Comparison of ENCODE assay signal across 21 mouse cellular contexts in genomic region chr10:34171191-34171590, GRCm38 (mm10). TPM values are rescaled to one million over a fixed set of nuclear protein-coding genes. Genes with fewer than 3 reads are reported as not detected.
DNase-seq lines count a peak whose midpoint lies in the region; ATAC-seq and TF ChIP-seq lines count a peak whose summit lies in the region.
"Had no signal": no experiment of that assay in that cellular context is flagged by ENCODE, and none has a peak within 500 bp of the region (broad histone marks: within the 10 kb centered on the region; RNA-seq: fewer than 3 reads in every experiment).

No protein-coding gene starts in this region.

- DNase-seq in spleen, adult 2 months (ENCODE audit: low read depth in 1 of 2, low spot score in 2 of 2) = peak; percentile 26 to 27
- no peak for DNase-seq in spleen, postnatal 14 days (ENCODE audit: low spot score in 2 of 2)
- peak; percentile 53 for DNase-seq in induced T-regulatory cell, adult 2 months (ENCODE audit: low read depth)
- DNase-seq in splenic B cell, adult 2 months (ENCODE audit: low read depth, low spot score) = peak; percentile 23
- no peak for DNase-seq in hindbrain, embryonic 10.5 days (ENCODE audit: low spot score)
- DNase-seq in left cerebral cortex, adult 8-10 months (ENCODE audit: low spot score in 2 of 2) = no peak
- DNase-seq: adrenal gland, adult 8-10 months; cerebellum, adult 18-20 months; gastrocnemius, postnatal 36 days; kidney, adult 9 months; kidney, postnatal 4 days; right cerebral cortex, postnatal 4 days had no signal

- peak overlapping the region; percentile 40; the same call in 1 of the 2 replicates for H3K27ac ChIP-seq in spleen, adult 2 months (ENCODE audit: insufficient read depth, low read length)
- no peak overlapping the region for H3K27ac ChIP-seq in hindbrain, embryonic 10.5 days
- no peak overlapping the region for H3K27ac ChIP-seq in kidney, embryonic 14.5 days (ENCODE audit: low read depth, low read length)
- H3K27ac ChIP-seq: embryonic facial prominence, embryonic 10.5 days; heart, embryonic 13.5 days; limb, embryonic 15.5 days; lung, embryonic 15.5 days; stomach, embryonic 15.5 days had no signal

- TF ChIP-seq POLR2A in spleen, adult 2 months (IDR thresholded peaks at IDR 0.05; ENCODE audit: low read depth, low read length) = no peak

- no peak overlapping the region for H3K4me3 ChIP-seq in spleen, adult 2 months (ENCODE audit: extremely low read depth, insufficient read depth, insufficient read length)
- H3K4me3 ChIP-seq in hindbrain, embryonic 10.5 days = no peak overlapping the region
- no peak overlapping the region for H3K4me3 ChIP-seq in kidney, embryonic 14.5 days (ENCODE audit: low read length)
- H3K4me3 ChIP-seq: embryonic facial prominence, embryonic 10.5 days; heart, embryonic 13.5 days; limb, embryonic 15.5 days; lung, embryonic 15.5 days; stomach, embryonic 15.5 days had no signal

- peaks cover 22% of the 10 kb centered on the region for H3K4me1 ChIP-seq in spleen, adult 2 months (ENCODE audit: control insufficient read depth, insufficient read depth, insufficient read length)
- H3K4me1 ChIP-seq in hindbrain, embryonic 10.5 days (replicated peaks) = no peaks in the 10 kb centered on the region
- no peaks in the 10 kb centered on the region for H3K4me1 ChIP-seq in kidney, embryonic 14.5 days (ENCODE audit: control insufficient read depth, insufficient read depth, low read length)
- H3K4me1 ChIP-seq: lung, embryonic 15.5 days; stomach, embryonic 15.5 days had no signal

- no peaks in the 10 kb centered on the region for H3K27me3 ChIP-seq in spleen, adult 2 months (ENCODE audit: control insufficient read depth, insufficient read depth, low read length)
- H3K27me3 ChIP-seq in splenic B cell, adult 2 months (ENCODE audit: control insufficient read depth, insufficient read depth, low read length, poor library complexity, severe bottlenecking) = no peaks in the 10 kb centered on the region
- H3K27me3 ChIP-seq in hindbrain, embryonic 10.5 days (ENCODE audit: insufficient read depth, poor library complexity, severe bottlenecking) = no peaks in the 10 kb centered on the region
- H3K27me3 ChIP-seq in kidney, embryonic 14.5 days (ENCODE audit: control insufficient read depth, insufficient read depth, low read length) = no peaks in the 10 kb centered on the region
- H3K27me3 ChIP-seq: heart, embryonic 13.5 days; limb, embryonic 15.5 days; lung, embryonic 15.5 days; stomach, embryonic 15.5 days had no signal

- WGBS in spleen, adult 2 months = 62% methylated on average over 3 of the region's 3 CpGs
- 92% methylated on average over 3 of the region's 3 CpGs for WGBS in hindbrain, embryonic 10.5 days
- 93% methylated on average over 3 of the region's 3 CpGs for WGBS in kidney, embryonic 14.5 days

- no peak overlapping the region for H3K9ac ChIP-seq in kidney, embryonic 14.5 days (ENCODE audit: low read depth, low read length)
- H3K9ac ChIP-seq: heart, embryonic 13.5 days; limb, embryonic 15.5 days; lung, embryonic 15.5 days; stomach, embryonic 15.5 days had no signal

- H3K36me3 ChIP-seq in spleen, adult 2 months (ENCODE audit: control insufficient read depth, insufficient read depth, low read length) = no peaks in the 10 kb centered on the region
- no peaks in the 10 kb centered on the region for H3K36me3 ChIP-seq in splenic B cell, adult 2 months (ENCODE audit: control insufficient read depth, insufficient read depth, low read length, poor library complexity, severe bottlenecking)
- H3K36me3 ChIP-seq in hindbrain, embryonic 10.5 days = no peaks in the 10 kb centered on the region
- no peaks in the 10 kb centered on the region for H3K36me3 ChIP-seq in kidney, embryonic 14.5 days (ENCODE audit: control insufficient read depth, insufficient read depth, low read length)
- H3K36me3 ChIP-seq: embryonic facial prominence, embryonic 10.5 days; heart, embryonic 13.5 days; limb, embryonic 15.5 days; lung, embryonic 15.5 days; stomach, embryonic 15.5 days had no signal

- no peak for ATAC-seq in kidney, embryonic 14.5 days (ENCODE audit: low FRiP score, low TSS enrichment)
- ATAC-seq: forebrain, embryonic 14.5 days had no signal

- no peaks in the 10 kb centered on the region for H3K9me3 ChIP-seq in hindbrain, embryonic 10.5 days
- no peaks in the 10 kb centered on the region for H3K9me3 ChIP-seq in kidney, embryonic 14.5 days (ENCODE audit: control insufficient read depth, low read length)
- H3K9me3 ChIP-seq: embryonic facial prominence, embryonic 10.5 days; heart, embryonic 13.5 days; limb, embryonic 15.5 days; lung, embryonic 15.5 days; stomach, embryonic 15.5 days had no signal

- H3K4me2 ChIP-seq in kidney, embryonic 14.5 days (replicated peaks; ENCODE audit: low read depth, low read length) = no peak overlapping the region
- H3K4me2 ChIP-seq: heart, embryonic 13.5 days; limb, embryonic 15.5 days; lung, embryonic 15.5 days; stomach, embryonic 15.5 days had no signal

- no peak for TF ChIP-seq CTCF in spleen, adult 2 months (IDR thresholded peaks at IDR 0.05; ENCODE audit: extremely low read depth, insufficient read depth, insufficient read length, insufficient replicate concordance)

RNA-seq across cellular contexts. Expression of gene Dse, which starts 36.3 kb away (rescaled TPM):
- polyA plus RNA-seq in spleen, adult 2 months (2012; rRNA removed) = 12.0 and 12.9 TPM in 2 replicates
- 18.4 and 25.1 TPM in 2 replicates for polyA plus RNA-seq in hindbrain, embryonic 10.5 days (2016; fragmentation: Nextera tagmentation; extraction: Ambion mirVana)
- 12.8 and 24.1 TPM in 2 replicates for polyA plus RNA-seq in kidney, embryonic 14.5 days (2014; fragmentation: Nextera tagmentation; extraction: Ambion mirVana)
- total RNA-seq in left cerebral cortex, adult 8-10 months (2022) = 10 to 100 TPM in 1 of 4 experiments, 1 to 10 TPM in 3; 5.6 to 10.4 (median 7.9) TPM
- total RNA-seq: MEL had no signal

RNA-seq across cellular contexts. Expression of gene Calhm6, which starts 43.4 kb away (rescaled TPM):
- polyA plus RNA-seq in spleen, adult 2 months (2012; rRNA removed) = 32.0 and 46.3 TPM in 2 replicates
- 0.24 and 0.54 TPM in 2 replicates for polyA plus RNA-seq in hindbrain, embryonic 10.5 days (2016; fragmentation: Nextera tagmentation; extraction: Ambion mirVana)
- 0.89 and 1.7 TPM in 2 replicates for polyA plus RNA-seq in kidney, embryonic 14.5 days (2014; fragmentation: Nextera tagmentation; extraction: Ambion mirVana)
- under 1 TPM; 0.34 to 0.84 (median 0.71) TPM for total RNA-seq in left cerebral cortex, adult 8-10 months (2022)
- total RNA-seq: gastrocnemius, postnatal 36 days; layer of hippocampus, postnatal 10 days; MEL had no signal

Comparison
In these comparisons a context has a peak if more than half of its experiments do, and no peak if none do; other contexts are left out.
1. DNase-seq: peak in spleen, adult 2 months (2 of 2), induced T-regulatory cell, adult 2 months (single experiment) and splenic B cell, adult 2 months (single experiment); none in spleen, postnatal 14 days (0 of 2), hindbrain, embryonic 10.5 days (single experiment) and left cerebral cortex, adult 8-10 months (0 of 2).
2. RNA of gene Calhm6, which starts 43.4 kb away (polyA plus RNA-seq): 32.0 to 46.3 TPM in spleen, adult 2 months; 0.89 to 1.7 TPM in kidney, embryonic 14.5 days and 0.24 to 0.54 TPM in hindbrain, embryonic 10.5 days; every median in the first group is over 10 times any median in the second.